Mouse (Mus musculus) frontal cortex, postnatal 10 days (tissue): Measurements from ENCODE around the gene Csf3r.
A peak's percentile ranks its signal among the peaks of the same experiment; 100 is the strongest.
"Not testable (repeated sequence)": the region's sequence is repeated elsewhere in the genome, so short reads cannot be mapped to it uniquely, and the experiment has no call there.

Source experiments
- DNase-seq, 2 experiments: peaks; one replicate each; pipeline ENCODE4 v3.0.0; 2022; ENCODE audit warnings: low spot score in 2 of 2, mixed read lengths in 1 of 2

Csf3r gene

DNA sequence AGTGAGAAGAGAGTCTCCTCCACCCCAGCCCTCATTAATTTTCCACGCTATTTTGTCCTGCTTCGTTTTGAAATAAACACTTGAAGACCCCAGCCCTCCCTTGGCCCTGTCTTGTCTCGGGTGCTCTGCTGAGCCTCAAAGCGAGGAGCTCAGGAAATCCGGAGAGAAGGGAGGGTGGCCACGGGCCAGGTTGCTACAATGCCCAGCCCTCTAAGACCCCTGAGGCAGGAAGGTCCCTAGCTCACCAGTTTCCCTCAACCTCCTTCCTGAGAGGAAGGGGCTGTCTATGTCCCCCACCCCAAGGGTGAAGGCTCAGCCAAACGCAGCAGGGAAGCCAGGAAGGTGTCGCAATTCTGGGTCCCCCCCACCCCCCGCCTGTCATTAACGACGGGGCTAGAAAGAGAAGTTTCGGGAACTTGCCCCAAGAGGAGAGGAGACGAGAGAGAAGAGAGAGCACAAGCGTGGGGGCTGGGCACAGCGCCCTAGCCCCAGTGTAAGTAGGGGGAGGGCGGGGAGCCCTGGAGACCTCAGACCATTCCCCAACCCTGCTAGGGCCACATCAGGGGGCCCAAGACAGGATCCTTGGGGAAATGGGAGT, at the start of gene Csf3r:
Gene Csf3r (plus strand): TSS at position 248 of the 598 bp plus-strand sequence.
- no peak for DNase-seq

DNA sequence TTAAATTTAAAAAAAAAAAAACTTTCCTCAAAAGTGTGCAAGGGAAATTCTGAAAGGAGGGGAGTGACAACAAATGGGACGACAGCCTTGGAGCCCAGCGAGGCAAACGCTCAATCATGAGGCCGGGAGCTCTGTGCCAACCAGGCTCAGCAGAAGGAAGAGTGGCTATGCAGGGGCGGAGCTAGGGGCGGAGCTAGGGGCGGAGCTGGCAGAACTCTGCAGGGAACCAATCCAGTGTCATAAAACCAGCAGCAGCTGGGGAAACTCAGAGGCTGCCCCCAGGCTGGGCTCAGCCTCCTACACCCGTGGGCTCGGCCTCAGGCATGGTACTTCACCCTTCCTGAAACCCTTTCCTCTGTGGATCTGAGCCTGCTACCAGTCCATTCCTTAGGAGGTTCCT, 46.6 kb upstream of the Csf3r start:
- no peak for DNase-seq

DNA sequence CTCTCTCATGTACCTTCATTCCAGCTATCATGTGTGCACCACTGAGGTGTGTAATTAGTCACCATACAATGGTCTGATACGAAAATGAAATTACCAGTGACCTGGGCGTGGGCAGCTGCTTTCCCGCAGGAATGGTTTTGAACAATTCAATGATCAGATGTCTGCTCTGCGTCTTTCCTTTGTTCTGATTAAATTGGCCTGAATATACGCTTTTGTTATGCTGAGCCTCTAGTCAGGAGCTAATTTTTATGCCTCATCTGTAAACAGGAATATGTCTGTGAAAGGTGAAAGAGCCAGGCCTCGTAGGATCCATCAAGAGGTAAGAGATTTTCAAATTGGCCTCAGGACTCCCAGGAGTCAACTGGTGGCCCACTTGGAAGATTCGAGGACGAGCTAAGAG, 41.1 kb upstream of the Csf3r start:
- no peak for DNase-seq

DNA sequence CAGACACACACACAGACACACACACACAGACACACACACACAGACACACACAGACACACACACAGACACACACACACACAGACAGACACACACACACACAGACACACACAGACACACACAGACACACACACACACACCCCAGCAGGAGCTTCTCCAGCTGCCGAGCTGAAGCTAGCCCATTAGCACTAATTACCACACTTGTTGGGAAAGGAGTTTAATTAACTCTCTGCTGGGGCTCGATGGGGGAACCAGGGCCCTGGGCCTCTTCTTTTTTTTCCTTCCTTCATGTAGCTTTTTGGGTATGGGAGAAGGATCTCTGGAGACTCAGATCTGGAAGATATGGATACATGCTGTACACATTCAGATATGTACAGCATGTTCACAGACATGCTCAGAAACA, 38.6 kb upstream of the Csf3r start:
- DNase-seq, result not testable (repeated sequence)

DNA sequence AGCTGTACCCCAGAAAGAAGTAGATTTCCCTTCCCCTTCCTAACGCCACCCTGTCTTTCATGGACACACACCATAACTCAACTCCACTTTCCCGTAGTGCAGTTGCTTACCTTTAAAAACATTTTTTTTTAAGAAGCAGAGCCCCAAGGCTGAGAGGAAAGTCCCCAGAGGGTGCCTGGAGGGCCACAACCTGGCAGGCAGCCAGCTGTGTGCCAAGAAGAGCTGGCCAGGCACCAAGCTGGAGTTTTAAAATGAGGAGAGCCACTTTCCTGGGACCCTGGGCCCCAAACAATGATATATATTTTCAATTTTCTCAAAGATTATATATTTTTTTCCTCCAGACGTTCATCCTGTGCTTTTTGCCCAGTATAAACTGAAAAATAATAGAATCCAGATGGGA, 37.3 kb upstream of the Csf3r start:
- no peak for DNase-seq

DNA sequence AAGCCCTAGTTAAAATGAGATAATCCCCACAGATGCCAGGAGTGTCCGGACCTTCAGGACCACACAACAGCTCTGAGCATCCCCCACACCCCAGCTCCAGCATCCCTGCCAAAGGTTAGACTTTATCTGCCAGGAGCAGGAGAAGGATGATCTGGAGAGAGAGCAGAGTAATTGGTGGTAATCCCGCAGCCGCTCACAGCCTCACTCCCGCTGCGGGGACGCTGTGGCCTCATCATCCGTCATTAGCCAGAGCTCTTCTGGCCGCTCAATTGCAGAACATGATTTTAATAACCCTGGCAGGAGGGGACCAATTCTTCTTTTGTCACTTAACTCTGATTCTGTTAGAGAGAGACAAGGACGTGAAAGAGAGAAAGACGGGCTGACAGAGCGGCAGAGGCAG, 35.3 kb upstream of the Csf3r start:
- DNase-seq, result no peak

DNA sequence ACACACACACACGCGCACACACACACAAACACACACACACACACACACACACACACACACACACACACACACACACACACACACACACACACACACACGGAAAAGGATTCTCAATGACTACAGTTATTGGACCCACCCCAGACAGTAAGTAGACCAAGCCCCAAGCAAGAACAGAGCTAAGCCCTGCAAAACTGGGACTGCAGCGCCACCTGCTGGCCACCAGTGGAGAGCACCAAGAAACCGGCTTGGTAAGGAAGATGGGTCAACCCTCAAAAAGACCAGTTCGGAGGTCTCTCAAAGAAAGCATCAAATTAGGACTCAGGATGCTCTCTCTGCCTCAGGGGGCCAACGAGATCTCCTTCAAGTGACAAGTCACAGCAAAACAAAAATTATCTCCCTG, 34.2 kb upstream of the Csf3r start:
- DNase-seq, result peak; percentile 37 to 66

DNA sequence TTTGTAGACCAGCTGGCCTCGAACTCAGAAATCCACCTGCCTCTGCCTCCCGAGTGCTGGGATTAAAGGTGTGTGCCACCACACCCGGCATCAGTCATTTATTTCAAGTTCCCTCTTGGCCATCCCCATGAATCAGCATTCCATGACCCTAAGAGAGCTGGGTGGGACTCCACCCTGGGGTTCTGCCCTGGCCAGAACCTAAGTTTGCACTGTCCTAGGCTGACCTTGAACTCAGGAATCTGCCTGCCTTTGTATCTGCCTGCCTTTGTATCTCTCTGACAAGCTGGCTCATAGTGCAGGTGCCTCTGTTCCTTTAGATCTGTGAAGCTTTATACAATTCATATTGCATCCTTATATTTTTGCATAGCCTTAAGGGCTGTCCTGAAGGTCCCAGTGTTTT, 32.1 kb upstream of the Csf3r start:
- DNase-seq, result no peak

DNA sequence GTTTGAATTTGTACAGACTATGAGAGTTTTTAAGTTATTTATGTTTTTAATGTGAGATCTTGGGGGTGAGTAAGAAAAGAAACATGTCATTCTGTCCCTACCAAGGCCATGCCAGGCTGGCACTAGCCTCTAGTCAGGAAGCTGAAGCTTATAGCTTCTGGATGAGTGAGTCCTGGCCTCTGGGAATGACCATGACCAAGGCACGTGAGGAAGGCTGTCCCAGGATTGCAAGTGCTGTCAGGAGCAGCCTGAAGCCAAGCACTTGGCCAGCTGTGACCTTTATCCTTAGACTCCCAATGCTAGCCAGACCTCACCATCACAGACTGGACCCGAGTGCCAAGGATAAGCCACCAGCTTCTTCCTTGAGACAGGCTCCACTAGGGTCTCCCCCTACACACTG, 31.4 kb upstream of the Csf3r start:
- DNase-seq, result no peak

DNA sequence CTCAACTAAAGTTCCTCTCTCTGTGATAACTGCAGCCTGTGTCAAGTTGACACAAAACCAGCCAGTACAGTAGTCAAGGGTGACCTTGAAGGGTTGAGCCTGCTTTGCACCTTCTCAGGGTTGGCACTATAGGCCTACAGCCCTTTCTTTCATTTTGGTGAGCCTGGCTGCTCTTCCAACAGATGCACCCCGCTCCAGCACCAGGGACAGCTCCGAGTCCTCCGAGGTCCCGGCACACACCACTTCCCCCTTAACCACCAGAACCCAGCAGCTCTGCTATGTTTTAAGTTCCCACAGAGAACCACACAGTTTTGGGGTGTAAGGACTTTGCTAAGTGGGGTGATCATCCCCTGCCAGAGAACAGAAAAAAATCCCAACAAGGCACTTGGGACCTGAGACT, 27.8 kb upstream of the Csf3r start:
- DNase-seq, result no peak

DNA sequence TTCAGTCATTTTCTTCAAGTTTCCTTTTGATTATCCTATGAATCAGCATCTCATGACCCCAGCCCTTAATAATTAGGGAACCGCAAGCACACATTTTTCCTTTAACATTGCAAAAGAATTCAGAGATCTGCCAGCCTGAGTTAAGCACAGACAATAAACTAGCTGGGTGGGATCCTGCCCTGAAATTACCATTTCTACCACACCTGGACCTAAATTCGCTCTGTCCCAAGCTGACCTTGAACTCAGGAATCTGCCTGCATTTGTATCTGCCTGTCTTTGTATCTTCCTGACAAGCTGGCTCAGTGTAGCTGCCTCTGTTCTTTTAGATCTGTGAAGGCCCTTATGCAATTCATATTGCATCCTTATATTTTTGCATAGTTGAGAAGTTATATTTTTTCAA, 26.5 kb upstream of the Csf3r start:
- no peak for DNase-seq

DNA sequence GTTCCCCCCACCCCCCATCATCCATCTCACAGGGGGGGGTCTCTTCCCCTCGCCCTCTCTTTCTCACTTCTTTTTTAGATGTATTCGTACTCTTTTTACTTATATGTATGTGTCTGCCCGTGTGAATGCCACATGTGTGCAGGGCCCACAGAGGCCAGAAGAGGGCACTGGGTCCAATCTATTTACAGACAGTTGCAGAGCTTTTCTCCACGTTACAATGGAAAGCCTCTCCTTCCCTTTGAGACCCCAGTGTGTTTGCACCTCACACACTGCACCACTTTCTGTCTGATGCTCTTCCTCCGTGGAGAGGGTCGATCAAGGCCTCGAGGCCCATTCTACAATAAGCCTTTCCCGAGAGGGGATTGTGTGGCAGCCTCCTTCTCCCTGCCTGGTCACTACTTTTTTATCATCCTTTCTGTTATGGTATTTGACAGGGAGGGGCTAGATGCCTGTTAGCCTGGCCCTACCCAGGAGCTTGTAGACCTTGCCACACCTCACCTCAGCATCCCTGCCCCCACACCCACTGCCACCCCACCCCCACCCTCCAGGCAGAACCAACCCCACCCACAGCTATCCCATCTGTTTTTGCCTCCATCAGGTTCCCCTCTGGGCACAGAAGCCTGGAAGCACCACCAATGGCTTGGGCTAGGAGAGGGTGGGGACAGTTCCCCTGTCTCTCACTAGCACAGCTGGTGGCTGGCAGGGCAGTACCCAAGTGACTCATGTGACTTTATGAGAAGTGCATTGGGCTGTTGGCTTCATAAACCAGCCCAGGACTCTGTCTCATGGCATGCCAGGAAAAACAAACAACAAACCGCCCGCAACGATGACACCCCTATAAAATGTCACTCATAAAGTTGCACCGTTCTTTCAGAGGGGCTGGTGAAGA, 22.8 kb upstream of the Csf3r start:
- DNase-seq, result no peak

DNA sequence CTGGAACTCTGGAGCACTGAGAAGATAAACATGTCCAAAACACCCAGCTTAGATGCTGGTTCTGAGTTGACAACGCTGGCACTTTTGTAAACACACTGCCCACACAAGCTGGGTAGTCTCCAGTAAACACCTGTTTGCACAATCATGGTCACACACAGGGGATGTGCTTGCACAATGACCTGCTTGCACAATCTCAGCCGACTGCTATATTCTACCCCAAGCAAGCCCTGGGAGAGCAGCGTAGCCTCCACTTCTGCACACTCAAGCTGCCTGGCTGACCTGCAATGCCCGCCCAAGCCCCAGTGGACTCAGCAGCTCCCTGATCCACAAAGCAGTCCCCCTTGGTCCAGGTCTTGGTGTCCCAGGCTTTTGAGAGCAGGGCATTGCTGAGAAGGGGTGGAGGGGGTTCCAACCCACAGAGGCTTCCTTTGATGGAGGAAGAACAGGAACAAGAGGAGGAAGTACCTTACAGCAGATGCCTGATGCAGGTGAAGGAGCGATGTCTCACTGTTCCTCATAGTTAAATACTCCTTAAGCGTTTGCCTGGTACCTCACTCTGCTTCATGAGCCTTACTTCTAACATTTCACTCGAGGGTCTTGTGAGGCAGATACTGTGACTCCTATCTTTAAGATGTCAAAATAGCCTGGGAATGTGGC, 6.5 kb upstream of the Csf3r start:
- no peak for DNase-seq

DNA sequence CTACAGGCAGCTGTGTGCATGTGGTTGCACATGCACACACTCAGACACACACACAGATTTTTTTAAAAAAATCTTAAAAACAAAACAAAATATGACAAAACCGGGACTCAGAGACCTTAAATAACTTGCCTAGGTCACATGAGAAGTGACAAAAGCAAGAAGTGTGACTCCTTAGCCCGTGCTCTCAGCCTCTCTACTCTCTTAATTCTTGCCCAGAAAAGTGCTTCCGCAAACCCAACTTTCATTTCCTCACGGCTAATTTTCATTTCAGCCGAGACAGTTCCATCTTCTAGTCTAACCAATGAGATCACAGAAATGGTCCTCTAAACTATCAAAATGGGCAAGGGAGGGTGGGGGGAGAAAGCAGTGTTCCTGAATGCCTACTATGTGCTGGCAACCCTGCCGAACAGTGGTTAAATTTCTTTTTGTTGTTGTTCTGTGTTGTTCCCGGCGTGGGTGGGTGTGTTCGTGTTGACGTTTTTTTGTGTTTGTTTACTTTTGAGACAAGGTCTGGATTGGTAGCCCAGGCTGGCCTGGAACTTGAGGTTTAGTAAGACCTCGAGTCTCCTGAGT, 5.3 kb upstream of the Csf3r start:
- DNase-seq, result no peak

DNA sequence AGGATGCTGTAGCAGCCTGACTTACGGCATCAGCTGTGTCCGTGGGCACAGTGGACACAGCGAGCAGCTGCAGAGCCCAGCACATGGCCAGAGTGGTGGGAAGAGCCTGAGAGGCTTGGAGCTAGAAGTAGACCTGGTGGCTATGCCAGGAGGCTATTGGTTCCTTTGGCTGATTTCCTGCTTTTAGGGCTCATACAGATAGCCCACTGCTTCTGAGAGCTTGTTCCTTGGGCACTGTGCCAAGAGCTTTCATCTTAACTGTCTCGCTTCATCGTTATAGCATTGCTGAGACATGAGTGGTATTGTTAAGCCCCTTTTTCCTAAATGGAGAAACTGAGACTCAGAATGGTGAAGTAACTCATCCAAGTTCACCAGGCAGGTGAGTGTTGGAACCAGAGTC, 1.5 kb downstream of the Csf3r start:
- DNase-seq, result no peak

DNA sequence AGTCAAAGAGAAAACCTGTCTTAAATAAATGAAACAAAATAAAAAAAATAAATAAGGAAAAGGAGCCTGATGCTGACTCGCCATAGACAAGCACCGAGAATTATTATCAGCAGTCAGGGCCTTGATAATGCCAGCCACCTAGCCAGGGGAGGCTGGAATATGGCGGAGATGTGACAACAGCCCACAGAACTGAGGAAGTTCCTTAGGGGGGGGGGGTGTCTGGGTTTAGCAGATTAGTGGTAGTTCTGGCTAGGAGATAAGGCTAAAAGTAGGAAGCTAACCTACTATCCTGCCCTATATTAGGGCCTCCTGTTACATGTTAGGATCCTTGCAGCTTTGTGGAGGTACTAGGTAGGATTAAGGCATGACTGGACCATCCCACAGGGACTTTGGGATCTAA, 3.6 kb downstream of the Csf3r start:
- no peak for DNase-seq

DNA sequence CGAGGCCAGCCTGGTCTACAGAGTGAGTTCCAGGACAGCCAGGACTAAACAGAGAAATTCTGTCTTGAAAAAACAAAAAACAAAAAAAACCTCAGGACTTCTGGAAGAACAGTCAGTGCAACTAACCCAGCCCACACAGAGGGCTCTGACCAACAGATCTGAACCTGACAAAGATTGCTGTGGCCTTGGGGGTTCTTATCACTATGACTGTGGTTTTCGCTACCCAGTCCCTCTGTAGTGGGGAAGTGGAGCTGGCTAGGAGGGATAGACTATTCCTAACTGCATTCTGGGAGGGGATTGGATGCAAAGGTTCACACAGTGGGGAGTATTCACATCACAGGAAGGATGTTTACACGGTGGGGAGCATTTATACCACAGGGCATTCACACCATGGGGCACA, 4.7 kb downstream of the Csf3r start:
- DNase-seq, result no peak

DNA sequence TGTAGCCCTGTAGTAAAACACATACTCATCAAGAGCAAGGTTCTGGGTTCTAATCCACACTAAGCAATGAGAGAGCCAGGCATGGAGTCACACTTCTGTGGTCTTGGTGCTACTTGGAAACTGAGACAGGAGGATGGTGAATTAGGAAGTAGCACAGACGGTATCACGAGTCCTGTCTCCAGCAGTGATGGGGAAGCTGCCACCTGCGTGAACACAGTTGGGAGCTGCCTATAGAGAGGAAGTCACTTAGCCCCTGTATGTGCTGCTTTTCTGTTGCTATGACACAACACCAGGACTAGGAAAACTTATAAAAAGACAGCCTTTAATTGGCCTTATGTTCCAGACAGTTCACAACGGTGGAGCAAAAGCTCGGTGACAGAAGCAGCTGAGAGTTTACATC, 6.4 kb downstream of the Csf3r start:
- DNase-seq, result no peak

DNA sequence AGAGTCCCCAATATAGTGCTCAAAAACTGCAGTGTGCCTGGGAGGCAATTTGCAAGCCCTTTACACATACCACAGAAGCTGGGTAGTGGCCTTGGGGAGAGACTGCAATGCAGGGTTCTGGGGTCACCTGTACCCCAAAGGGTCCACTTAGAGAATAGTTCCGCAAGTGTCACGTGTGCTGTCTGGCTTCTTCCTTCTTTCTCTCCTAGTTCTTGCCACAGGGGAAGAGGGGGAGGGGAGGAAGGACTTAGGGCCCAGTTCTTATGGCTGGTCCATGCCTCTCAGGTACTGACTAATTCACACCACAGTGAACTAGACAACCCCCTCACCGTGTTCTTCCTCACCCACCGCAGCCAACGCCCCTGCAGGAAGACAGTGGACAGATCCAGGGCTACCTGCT, 11.1 kb downstream of the Csf3r start:
- DNase-seq, result no peak

DNA sequence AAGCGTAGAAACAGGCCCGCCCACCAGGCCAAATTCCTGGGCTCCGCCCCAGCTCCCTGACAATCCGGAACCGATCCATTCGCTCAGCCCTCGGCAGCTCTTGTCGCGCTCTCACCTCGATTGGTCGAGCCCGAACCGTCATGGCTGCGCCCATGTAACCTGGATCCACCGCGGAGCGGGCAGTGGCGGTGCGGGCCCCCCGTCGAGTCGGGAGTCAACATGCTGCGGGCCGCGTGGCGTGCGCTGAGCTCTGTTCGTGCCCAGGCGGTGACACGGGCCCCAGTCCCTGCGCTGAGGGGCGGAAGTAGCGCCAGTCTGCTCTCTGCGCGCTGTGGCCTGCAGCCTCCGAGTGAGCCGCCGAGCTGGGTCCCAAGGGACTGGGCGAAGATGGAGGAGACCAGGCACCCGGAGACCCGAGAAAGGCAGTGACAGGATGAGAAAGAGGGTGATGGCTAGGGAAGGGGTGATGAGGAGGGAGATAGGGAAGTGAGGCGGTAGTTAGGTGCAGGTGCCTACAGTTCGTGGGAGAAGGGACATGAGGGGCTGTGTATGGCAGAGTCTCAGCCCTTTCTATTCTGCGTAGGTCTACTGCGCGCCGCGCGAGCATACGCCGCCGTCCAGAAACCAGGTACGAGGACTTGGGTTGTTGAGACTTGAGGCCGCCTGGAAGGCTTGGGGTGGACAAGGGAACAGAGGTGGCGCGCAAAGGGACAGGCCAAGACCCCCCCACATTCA, 22.7 kb downstream of the Csf3r start, which contains the start of gene Mrps15:
Gene Mrps15 (plus strand): TSS at position 75 of the 735 bp plus-strand sequence.
- DNase-seq, result peak; percentile 77 to 81

DNA sequence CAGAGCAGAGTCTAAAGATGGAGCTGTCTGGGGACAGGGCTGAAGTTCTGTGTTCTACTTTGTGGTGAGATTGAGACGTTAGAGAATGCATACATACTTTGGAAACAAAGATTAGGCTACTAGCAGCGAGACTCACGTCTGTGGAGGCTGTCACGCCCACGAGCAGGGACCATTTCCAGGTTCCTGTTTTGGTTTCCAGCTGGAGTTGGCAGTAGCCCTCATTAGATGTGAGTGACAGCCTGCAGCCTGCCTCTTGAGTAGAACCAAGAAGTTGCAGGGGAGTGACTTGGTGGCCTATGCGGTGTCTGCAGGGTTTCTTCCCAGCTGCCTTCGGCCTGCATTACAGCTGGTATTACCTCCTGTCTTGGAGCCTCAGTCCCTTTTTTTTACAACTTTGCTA, 27.3 kb downstream of the Csf3r start:
- DNase-seq, result peak; percentile 16 to 40
